Mouse (Mus musculus): ENCODE data around the gene Heca. TPM values are rescaled to one million over a fixed set of nuclear protein-coding genes. Genes with fewer than 3 reads are reported as not detected.

Heca gene
- 20.5 TPM for polyA plus RNA-seq (2017; shearing (Covaris generic))

GRCm38 (mm10) chr10:17947960-17948730 lies at the start of gene Heca:
Heca (minus strand) TSS chr10:17948067.

Other genes starting within 250 kb of the Heca start
- 4.8 TPM for gene Cited2, start 224.8 kb downstream of the Heca start, polyA plus RNA-seq (2017; shearing (Covaris generic))
- 1.2 TPM for gene Txlnb, start 151.8 kb downstream of the Heca start, polyA plus RNA-seq (2017; shearing (Covaris generic))
- 382 TPM for gene Abracl, start 75.2 kb upstream of the Heca start, polyA plus RNA-seq (2017; shearing (Covaris generic))
- gene Reps1, start 107.8 kb upstream of the Heca start, polyA plus RNA-seq (2017; shearing (Covaris generic)): 17.6 TPM